Mouse (Mus musculus): Measurements from ENCODE around the gene Rpa2.

Rpa2 gene

GRCm38 (mm10) chr4:132803876-132804275, 35.7 kb downstream of the Rpa2 start:
- no peak for DNase-seq (ENCODE audit: low spot score in 2 of 2)

- DNase-seq (ENCODE audit: low spot score in 2 of 2), result no peak
Measured at GRCm38 (mm10) chr4:132804331-132804730, 36.2 kb downstream of the Rpa2 start.

GRCm38 (mm10) chr4:132805146-132805545, 37.0 kb downstream of the Rpa2 start:
- DNase-seq (ENCODE audit: low spot score in 2 of 2), result no peak

- no peak for DNase-seq (ENCODE audit: low spot score in 2 of 2)
Measured at GRCm38 (mm10) chr4:132805599-132806197, 37.6 kb downstream of the Rpa2 start.

- DNase-seq (ENCODE audit: low spot score in 2 of 2), result no peak
Measured at GRCm38 (mm10) chr4:132806620-132807191, 38.6 kb downstream of the Rpa2 start.

- DNase-seq (ENCODE audit: low spot score in 2 of 2), result no peak
Measured at GRCm38 (mm10) chr4:132807771-132808641, 39.9 kb downstream of the Rpa2 start.

GRCm38 (mm10) chr4:132809621-132810020, 41.5 kb downstream of the Rpa2 start:
- peak; percentile 52 to 56 for DNase-seq (ENCODE audit: low spot score in 2 of 2)

- DNase-seq (ENCODE audit: low spot score in 2 of 2), result no peak
Measured at GRCm38 (mm10) chr4:132816404-132816803, 48.3 kb downstream of the Rpa2 start.

GRCm38 (mm10) chr4:132816855-132817254, 48.7 kb downstream of the Rpa2 start:
- no peak for DNase-seq (ENCODE audit: low spot score in 2 of 2)

- DNase-seq (ENCODE audit: low spot score in 2 of 2), result no peak
Measured at GRCm38 (mm10) chr4:132818442-132818841, 50.3 kb downstream of the Rpa2 start.

- peak; percentile 59 to 74 for DNase-seq (ENCODE audit: low spot score in 2 of 2)
Measured at GRCm38 (mm10) chr4:132823614-132824366, 55.7 kb downstream of the Rpa2 start.

Data from right cerebral cortex, postnatal 10 days (tissue).